Mouse (Mus musculus) limb, embryonic 14.5 days (tissue): ENCODE results near the gene Ttc23. TPM values are rescaled to one million over a fixed set of nuclear protein-coding genes. Genes with fewer than 3 reads are reported as not detected.
A peak's percentile ranks its signal among the peaks of the same experiment; 100 is the strongest.

Source experiments
- ATAC-seq: fragments of 200-750 bp; cut with Nextera tagmentation; 2 replicates; pipeline ENCODE4 v1.8.0; 2017; ENCODE audit warnings: low read depth, moderate number of reproducible peaks, moderate TSS enrichment; ENCODE audit not compliant: low FRiP score
- DNase-seq: peaks from one replicate; pipeline ENCODE4 v3.0.0-alpha.2; 2015; ENCODE audit warnings: low spot score
- H3K27ac ChIP-seq: fragments of 300-500 bp; sonication (generic); replicated peaks from 2 replicates; pipeline ENCODE4 v1.5.1; 2014; ENCODE audit warnings: low read depth, mild to moderate bottlenecking, low read length, moderate library complexity, mixed read lengths
- H3K27me3 ChIP-seq: fragments of 300-500 bp; sonication (generic); 2 replicates; pipeline ENCODE4 v1.6.1; 2014; ENCODE audit warnings: low read length, mixed read lengths; ENCODE audit not compliant: control insufficient read depth, insufficient read depth
- H3K36me3 ChIP-seq: fragments of 300-500 bp; sonication (generic); 2 replicates; pipeline ENCODE4 v1.6.1; 2014; ENCODE audit warnings: mild to moderate bottlenecking, low read length, moderate library complexity, mixed read lengths; ENCODE audit not compliant: control insufficient read depth, insufficient read depth
- H3K4me1 ChIP-seq: fragments of 300-500 bp; sonication (generic); 2 replicates; pipeline ENCODE4 v1.6.1; 2014; ENCODE audit warnings: antibody characterized with exemption, low read length, mixed read lengths; ENCODE audit not compliant: control insufficient read depth, insufficient read depth
- H3K4me2 ChIP-seq: fragments of 300-500 bp; sonication (generic); replicated peaks from 2 replicates; pipeline ENCODE4 v1.6.1; 2014; ENCODE audit warnings: low read depth, mild to moderate bottlenecking, low read length, moderate library complexity; ENCODE audit not compliant: severe bottlenecking
- H3K4me3 ChIP-seq: fragments of 300-500 bp; sonication (generic); replicated peaks from 2 replicates; pipeline ENCODE4 v1.5.1; 2014; ENCODE audit warnings: low read length
- H3K9ac ChIP-seq: fragments of 300-500 bp; sonication (generic); 2 replicates; pipeline ENCODE4 v1.6.1; 2014; ENCODE audit warnings: mild to moderate bottlenecking, low read depth, low read length, moderate library complexity; ENCODE audit not compliant: severe bottlenecking
- H3K9me3 ChIP-seq: fragments of 300-500 bp; sonication (generic); 2 replicates; pipeline ENCODE4 v1.6.1; 2016; ENCODE audit warnings: low read length; ENCODE audit not compliant: control insufficient read depth
- POLR2A ChIP-seq: fragments of 200-500 bp; IDR thresholded peaks from 2 replicates; pipeline ENCODE4 v1.8.0; 2012; ENCODE audit warnings: inconsistent platforms, mild to moderate bottlenecking, moderate library complexity, borderline replicate concordance; ENCODE audit not compliant: insufficient read depth, insufficient read length; ENCODE audit errors: extremely low read depth
- WGBS: fragments of 180-500 bp; shearing (Covaris S2); extraction: QIAGEN DNeasy Blood & Tissue Kit; methylation state at CpG from one replicate; pipeline ENCODE4 v1.1.7; 2014; 5-methylcytosine and 5-hydroxymethylcytosine counted together
- polyA plus RNA-seq, 2 experiments: library from polyadenylated mRNA; depleted of rRNA in 1 of 2; stranded (reverse) in 1 of 2; unstranded in 1 of 2; fragments of >200 nt; fragmentation: Nextera tagmentation in 1 of 2; extraction: Ambion mirVana in 1 of 2; gene quantifications; 2 replicates each; pipeline versions ENCODE4 v1.2.1 to v1.2.3; 2012 to 2014

Gene Ttc23
- polyA plus RNA-seq, 2 experiments = 33.4 to 46.9 TPM

- WGBS = 86% methylated on average over 7 of the region's 7 CpGs
- TF ChIP-seq POLR2A = no peak
- H3K9me3 ChIP-seq = no peaks in the 10 kb centered on the region
- no peaks in the 10 kb centered on the region for H3K36me3 ChIP-seq
- H3K4me2 ChIP-seq = no peak overlapping the region
- H3K9ac ChIP-seq = no peak overlapping the region
- peaks cover 6% of the 10 kb centered on the region for H3K4me1 ChIP-seq
- no peak overlapping the region for H3K4me3 ChIP-seq
- DNase-seq (no peak), ATAC-seq (no peak)
- no peak overlapping the region for H3K27ac ChIP-seq
- no peaks in the 10 kb centered on the region; the same call in none of the 2 replicates for H3K27me3 ChIP-seq
Measured at GRCm38 (mm10) chr7:67755366-67755765, 108.2 kb downstream of the Ttc23 start.

GRCm38 (mm10) chr7:67756636-67757035 is 109.4 kb downstream of the Ttc23 start:
- H3K9ac ChIP-seq = no peak overlapping the region
- no peaks in the 10 kb centered on the region for H3K9me3 ChIP-seq
- H3K36me3 ChIP-seq = no peaks in the 10 kb centered on the region
- no peak for TF ChIP-seq POLR2A
- no peak overlapping the region for H3K4me2 ChIP-seq
- H3K4me3 ChIP-seq = no peak overlapping the region
- H3K27ac ChIP-seq = no peak overlapping the region
- peaks cover 6% of the 10 kb centered on the region for H3K4me1 ChIP-seq
- H3K27me3 ChIP-seq = no peaks in the 10 kb centered on the region; the same call in none of the 2 replicates
- WGBS = 85% methylated on average over 5 of the region's 5 CpGs
- ATAC-seq = no peak
- DNase-seq = no peak

GRCm38 (mm10) chr7:67758506-67758857 is 111.3 kb downstream of the Ttc23 start:
- Histone ChIP-seq H3K4me2 (peak overlapping the region; percentile 100), H3K9ac (peak overlapping the region; percentile 46; the same call in 1 of the 2 replicates), H3K4me1 (peaks cover 6% of the 10 kb centered on the region), H3K27me3 (no peaks in the 10 kb centered on the region; the same call in none of the 2 replicates), H3K27ac (no peak overlapping the region), H3K9me3 (no peaks in the 10 kb centered on the region), H3K4me3 (peak overlapping the region; percentile 56), H3K36me3 (no peaks in the 10 kb centered on the region)
- 0 out of 2 replicates have a peak, but pooled peaks have one; percentile 1 for ATAC-seq
- no peak for TF ChIP-seq POLR2A
- DNase-seq = no peak
- WGBS = under 1% methylated on average over 19 of the region's 19 CpGs

- no peaks in the 10 kb centered on the region for H3K9me3 ChIP-seq
- no peaks in the 10 kb centered on the region; the same call in none of the 2 replicates for H3K27me3 ChIP-seq
- peak; percentile 77 for ATAC-seq
Measured at GRCm38 (mm10) chr7:67758858-67759628, 111.8 kb downstream of the Ttc23 start.

GRCm38 (mm10) chr7:67759629-67759995 is 112.4 kb downstream of the Ttc23 start, which contains the start of gene Synm:
TSS of gene Synm (minus strand) at chr7:67759742.
- H3K27me3 ChIP-seq = no peaks in the 10 kb centered on the region; the same call in none of the 2 replicates
- peak within 1 kb of the TSS; percentile 56 for H3K4me3 ChIP-seq
- peak within 1 kb of the TSS; percentile 46 for H3K9ac ChIP-seq
- H3K4me2 ChIP-seq = peak within 1 kb of the TSS; percentile 100
- no peaks in the 10 kb centered on the region for H3K9me3 ChIP-seq
- no peaks in the 10 kb centered on the region for H3K36me3 ChIP-seq
- peaks cover 6% of the 10 kb centered on the region for H3K4me1 ChIP-seq
- WGBS = under 1% methylated on average over 37 of the region's 37 CpGs
- ATAC-seq (peak; percentile 91), DNase-seq (peak; percentile 80)
- H3K27ac ChIP-seq = no peak within 1 kb of the TSS
- TF ChIP-seq POLR2A = no peak

More at GRCm38 (mm10) chr7:67758858-67759628, 111.8 kb downstream of the Ttc23 start:
- no peak overlapping the region for H3K27ac ChIP-seq
- DNase-seq = peak; percentile 61
- WGBS = 2% methylated on average over 73 of the region's 92 CpGs
- peak overlapping the region; percentile 56 for H3K4me3 ChIP-seq
- H3K36me3 ChIP-seq = no peaks in the 10 kb centered on the region
- H3K9ac ChIP-seq = peak overlapping the region; percentile 46
- TF ChIP-seq POLR2A = no peak
- H3K4me2 ChIP-seq = peak overlapping the region; percentile 100
- peaks cover 6% of the 10 kb centered on the region for H3K4me1 ChIP-seq
